Mouse (Mus musculus): Measurements from ENCODE around the gene Bloc1s5. TPM values are rescaled to one million over a fixed set of nuclear protein-coding genes. Genes with fewer than 3 reads are reported as not detected.

Bloc1s5 gene
- polyA plus RNA-seq, 1 experiment from 2014 or later, result 22.9 TPM

DNA sequence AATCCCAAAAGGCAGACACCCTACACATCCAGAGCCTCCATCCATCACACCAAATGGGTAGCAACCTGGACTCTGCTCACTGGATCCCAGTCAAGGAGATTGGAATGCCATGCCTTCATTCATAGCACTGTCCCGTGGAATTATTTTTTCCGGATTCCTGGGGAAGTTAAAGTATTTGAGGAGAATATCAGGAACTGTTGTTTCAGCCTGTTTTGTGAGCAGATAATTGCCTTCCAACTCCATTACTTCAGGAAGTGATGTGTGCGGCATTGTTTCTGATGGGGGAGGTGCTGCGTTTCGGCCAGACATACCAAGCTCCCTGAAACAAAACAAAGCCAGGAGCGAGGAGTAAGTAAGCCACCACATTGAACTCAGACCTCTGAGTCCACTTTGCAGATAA lies 41.8 kb downstream of the Bloc1s5 start:
- no peaks in the 10 kb centered on the region for H3K4me1 ChIP-seq (replicated peaks)
- H3K27me3 ChIP-seq, result no peaks in the 10 kb centered on the region
- no peak overlapping the region for H3K27ac ChIP-seq (replicated peaks)
- H3K36me3 ChIP-seq, result no peaks in the 10 kb centered on the region
- no peak overlapping the region for H3K4me2 ChIP-seq
- H3K4me3 ChIP-seq, result no peak overlapping the region
- no peaks in the 10 kb centered on the region for H3K9me3 ChIP-seq
- no peak overlapping the region for H3K9ac ChIP-seq
- 58% methylated on average over 6 of the region's 6 CpGs for WGBS
- no peak for ATAC-seq (ENCODE audit: low read depth)

DNA sequence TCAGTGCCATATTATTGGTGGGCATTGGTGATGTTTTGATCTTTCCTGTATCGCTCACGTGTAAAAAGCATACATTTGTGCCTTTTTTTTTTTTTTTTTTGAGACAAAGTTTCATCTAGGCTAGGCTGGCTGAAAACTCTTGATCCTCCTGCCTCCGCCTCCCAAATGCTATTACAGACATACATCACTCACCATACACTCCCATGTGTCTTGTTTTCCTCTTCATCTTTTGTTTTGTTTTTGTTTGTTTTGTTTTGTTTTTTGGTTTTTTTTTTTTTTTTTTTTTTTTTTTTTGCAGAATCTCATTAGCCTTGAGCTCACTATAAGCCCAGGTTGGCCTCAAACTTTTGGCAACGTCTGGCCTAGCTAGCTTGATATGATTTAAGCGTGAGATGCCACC lies 47.6 kb downstream of the Bloc1s5 start:
- Histone ChIP-seq H3K4me3 (no peak overlapping the region), H3K27ac (replicated peaks) (no peak overlapping the region), H3K4me1 (replicated peaks) (no peaks in the 10 kb centered on the region), H3K4me2 (no peak overlapping the region), H3K9me3 (no peaks in the 10 kb centered on the region), H3K27me3 (no peaks in the 10 kb centered on the region), H3K36me3 (no peaks in the 10 kb centered on the region), H3K9ac (no peak overlapping the region)
- WGBS, result 95% methylated on average over 5 of the region's 5 CpGs
- no peak for ATAC-seq (ENCODE audit: low read depth)

DNA sequence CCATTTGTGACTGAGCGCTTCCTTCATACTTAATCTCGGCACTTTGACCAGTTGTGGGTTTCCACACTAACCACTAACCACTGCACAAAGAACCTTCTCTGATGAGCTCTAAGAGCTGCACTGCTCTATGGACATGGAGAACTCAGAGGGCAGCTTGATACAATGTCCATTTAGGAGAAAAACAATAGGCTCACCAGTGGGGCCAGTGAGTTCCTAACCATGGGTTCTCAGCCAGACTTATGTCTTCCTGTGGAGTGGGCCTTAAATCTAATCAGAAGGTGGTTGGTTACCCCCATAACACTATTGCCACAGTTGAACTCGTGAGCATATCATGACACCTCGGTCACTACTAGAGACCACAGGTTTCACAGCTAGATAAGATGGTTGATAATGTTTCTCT lies 48.5 kb downstream of the Bloc1s5 start:
- WGBS, result 87% methylated on average over 4 of the region's 4 CpGs
- Histone ChIP-seq H3K9me3 (no peaks in the 10 kb centered on the region), H3K36me3 (no peaks in the 10 kb centered on the region), H3K4me2 (no peak overlapping the region), H3K9ac (no peak overlapping the region), H3K4me1 (replicated peaks) (no peaks in the 10 kb centered on the region), H3K27ac (replicated peaks) (no peak overlapping the region), H3K27me3 (no peaks in the 10 kb centered on the region), H3K4me3 (no peak overlapping the region)
- no peak for ATAC-seq (ENCODE audit: low read depth)

DNA sequence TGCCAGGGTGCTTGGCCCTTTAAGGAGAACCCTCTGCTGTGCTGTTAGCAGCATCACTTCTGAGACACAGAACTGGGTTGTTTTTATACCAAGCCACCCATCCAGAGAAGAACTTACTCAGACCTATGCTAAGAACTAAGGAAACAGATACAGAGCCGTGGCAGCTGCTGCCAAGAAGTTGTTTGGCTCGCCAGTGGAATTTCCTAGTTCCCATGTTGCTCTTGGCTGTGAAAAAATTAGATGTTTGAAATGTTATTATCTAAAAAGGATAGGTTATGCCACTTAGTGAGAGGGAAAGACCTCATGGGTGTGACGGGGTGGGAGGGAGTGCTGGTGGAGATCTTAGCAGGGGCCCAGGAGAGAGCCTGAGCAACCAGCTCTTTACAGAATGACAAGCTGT lies 52.1 kb downstream of the Bloc1s5 start:
- no peak overlapping the region for H3K4me2 ChIP-seq
- 81% methylated on average over 3 of the region's 3 CpGs for WGBS
- no peak overlapping the region for H3K27ac ChIP-seq (replicated peaks)
- H3K4me1 ChIP-seq (replicated peaks), result no peaks in the 10 kb centered on the region
- H3K27me3 ChIP-seq, result no peaks in the 10 kb centered on the region
- H3K9me3 ChIP-seq, result no peaks in the 10 kb centered on the region
- H3K36me3 ChIP-seq, result no peaks in the 10 kb centered on the region
- no peak overlapping the region for H3K4me3 ChIP-seq
- H3K9ac ChIP-seq, result no peak overlapping the region
- no peak for ATAC-seq (ENCODE audit: low read depth)

DNA sequence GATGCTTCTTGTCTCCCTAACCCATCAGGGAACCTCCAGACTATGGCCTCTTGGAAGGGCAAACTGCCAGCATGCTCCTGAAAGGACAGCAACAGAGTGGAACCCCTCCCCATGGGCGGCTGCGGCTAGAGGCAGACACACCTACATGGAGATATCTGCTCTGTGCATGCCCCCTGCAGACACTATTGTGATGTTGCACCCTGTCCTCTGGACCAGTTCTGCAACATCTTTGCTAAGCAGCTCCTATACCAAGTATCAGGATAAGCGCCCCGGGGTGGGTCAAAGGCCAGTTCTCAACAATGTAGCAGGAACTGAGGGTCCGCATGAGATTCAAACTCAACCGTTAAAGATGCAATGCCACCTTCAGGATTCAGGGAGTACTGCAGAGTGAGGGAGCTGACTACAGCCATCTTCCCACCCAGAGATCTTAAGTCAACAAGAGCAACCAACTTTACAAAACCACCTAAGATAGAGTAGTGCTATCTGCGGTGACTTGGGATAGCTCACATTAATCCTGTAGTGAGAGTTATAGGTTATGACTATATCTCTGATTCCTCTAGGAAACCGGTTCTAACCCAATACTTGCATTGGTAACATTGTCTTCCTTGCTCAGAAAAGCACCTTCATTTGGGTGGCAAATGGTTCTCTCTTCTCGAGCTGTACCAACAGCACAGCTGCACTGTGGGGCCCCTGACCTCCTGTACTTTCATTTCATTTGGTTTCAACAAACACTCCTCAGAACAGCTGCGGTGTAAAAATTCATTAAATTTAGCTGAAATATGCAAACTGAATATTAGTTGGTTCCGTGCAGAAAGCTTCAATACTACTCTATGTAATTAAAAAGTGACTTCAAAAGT lies 54.1 kb downstream of the Bloc1s5 start:
- no peak for ATAC-seq (ENCODE audit: low read depth)
- Histone ChIP-seq H3K9ac (no peak overlapping the region), H3K27ac (replicated peaks) (no peak overlapping the region), H3K4me3 (no peak overlapping the region), H3K4me1 (replicated peaks) (no peaks in the 10 kb centered on the region), H3K4me2 (no peak overlapping the region), H3K27me3 (no peaks in the 10 kb centered on the region), H3K9me3 (no peaks in the 10 kb centered on the region), H3K36me3 (no peaks in the 10 kb centered on the region)
- 72% methylated on average over 11 of the region's 11 CpGs for WGBS

DNA sequence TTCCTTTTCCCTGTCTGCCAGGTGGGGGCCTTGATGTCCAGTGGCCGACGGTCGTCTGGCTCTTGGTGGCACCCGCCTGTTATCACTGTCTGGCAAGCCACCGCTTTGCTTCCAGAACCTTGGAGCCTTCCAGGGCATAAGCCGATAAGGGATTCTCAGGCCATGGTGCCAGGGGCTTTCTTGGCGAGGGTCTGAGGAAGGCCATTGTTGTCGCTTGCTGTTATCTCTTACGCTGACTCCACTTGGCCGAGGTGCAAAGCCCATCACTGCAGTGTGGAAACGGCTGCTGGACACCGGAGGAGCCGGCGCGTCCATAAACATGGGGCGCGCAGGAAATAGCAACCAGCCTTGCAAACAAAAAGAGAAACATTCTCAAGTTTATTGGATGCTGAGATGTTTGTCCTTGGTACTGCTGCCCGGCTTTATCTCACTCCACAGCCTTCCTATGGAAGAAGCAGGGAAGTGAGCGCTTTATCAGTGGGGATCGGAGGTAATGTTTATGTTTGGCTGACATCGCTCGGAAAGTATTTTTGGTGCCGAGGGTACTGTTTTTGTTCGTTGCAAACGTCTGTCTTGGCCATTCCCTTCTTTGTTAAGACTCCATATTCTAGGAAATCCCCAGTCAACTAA lies 54.8 kb downstream of the Bloc1s5 start:
- H3K9me3 ChIP-seq, result no peaks in the 10 kb centered on the region
- no peaks in the 10 kb centered on the region for H3K36me3 ChIP-seq
- WGBS, result 87% methylated on average over 25 of the region's 25 CpGs
- H3K4me3 ChIP-seq, result no peak overlapping the region
- ATAC-seq (ENCODE audit: low read depth), result no peak
- H3K9ac ChIP-seq, result no peak overlapping the region
- no peak overlapping the region for H3K27ac ChIP-seq (replicated peaks)
- H3K4me1 ChIP-seq (replicated peaks), result no peaks in the 10 kb centered on the region
- H3K4me2 ChIP-seq, result no peak overlapping the region
- H3K27me3 ChIP-seq, result no peaks in the 10 kb centered on the region

DNA sequence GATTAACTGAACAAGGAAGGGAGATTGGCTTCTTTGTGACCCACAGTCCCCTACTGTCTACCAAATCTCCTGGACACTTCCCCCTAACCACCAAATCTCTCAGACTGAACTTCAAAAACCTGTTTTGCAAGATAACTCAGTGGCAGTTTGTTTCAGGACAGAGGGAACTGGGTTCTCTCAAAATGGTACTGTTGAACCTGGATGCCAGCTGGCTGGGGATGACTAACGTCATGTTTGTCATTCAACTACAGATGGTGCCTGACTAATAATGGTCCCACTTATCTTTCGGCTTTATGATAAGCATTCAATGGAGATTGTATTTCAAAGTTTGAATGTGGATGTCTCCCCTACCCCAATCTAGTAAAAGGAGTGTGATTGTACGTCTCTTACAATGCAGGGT lies 60.2 kb downstream of the Bloc1s5 start:
- H3K36me3 ChIP-seq, result no peaks in the 10 kb centered on the region
- H3K27me3 ChIP-seq, result no peaks in the 10 kb centered on the region
- ATAC-seq (ENCODE audit: low read depth), result no peak
- H3K4me3 ChIP-seq, result no peak overlapping the region
- no peaks in the 10 kb centered on the region for H3K9me3 ChIP-seq
- H3K27ac ChIP-seq (replicated peaks), result no peak overlapping the region
- H3K4me1 ChIP-seq (replicated peaks), result no peaks in the 10 kb centered on the region
- H3K9ac ChIP-seq, result no peak overlapping the region
- 80% methylated on average over 3 of the region's 3 CpGs for WGBS
- H3K4me2 ChIP-seq, result no peak overlapping the region

DNA sequence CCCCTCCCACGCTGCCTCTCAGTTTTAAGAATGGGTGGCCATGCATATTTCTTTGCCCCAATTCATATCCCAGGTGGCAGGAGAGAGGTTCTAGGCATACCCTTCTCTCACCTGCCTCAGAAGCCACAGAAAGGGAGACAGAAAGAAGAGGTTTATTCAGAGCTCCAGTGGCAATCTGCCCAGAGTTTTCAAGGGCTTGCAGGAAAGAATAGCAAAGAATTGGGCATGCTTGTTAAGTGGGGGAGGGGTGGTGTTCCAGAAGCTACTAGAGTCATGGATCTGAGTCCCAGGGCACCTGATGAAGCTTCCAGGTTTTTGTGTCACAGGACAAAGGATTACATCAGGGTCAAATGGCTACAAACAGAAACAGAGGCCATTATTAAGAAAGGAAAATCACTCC lies 61.6 kb downstream of the Bloc1s5 start:
- Histone ChIP-seq H3K27ac (replicated peaks) (no peak overlapping the region), H3K9ac (no peak overlapping the region), H3K4me1 (replicated peaks) (no peaks in the 10 kb centered on the region), H3K27me3 (no peaks in the 10 kb centered on the region), H3K36me3 (no peaks in the 10 kb centered on the region), H3K9me3 (no peaks in the 10 kb centered on the region), H3K4me3 (no peak overlapping the region), H3K4me2 (no peak overlapping the region)
- no peak for ATAC-seq (ENCODE audit: low read depth)
- 100% methylated on average over 1 of the region's 1 CpGs for WGBS

DNA sequence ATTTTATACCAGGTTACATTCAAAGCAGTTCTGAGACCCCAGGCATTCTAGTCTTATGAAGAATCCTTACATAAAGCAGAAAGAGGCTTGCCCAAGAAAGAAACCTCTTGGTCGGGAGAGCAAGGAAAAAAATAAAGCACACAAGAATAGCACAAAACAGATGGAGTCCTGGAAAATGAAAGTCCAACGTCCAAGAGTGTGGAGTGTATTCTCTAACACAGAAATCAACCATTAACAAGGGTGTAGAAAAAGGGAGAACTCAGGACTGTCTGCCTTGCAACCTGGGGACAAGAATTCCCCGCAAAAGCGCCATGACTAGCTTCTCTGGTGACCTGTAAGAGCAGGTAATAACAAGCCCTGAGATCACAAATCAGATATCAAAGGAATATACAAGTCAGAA lies 69.7 kb downstream of the Bloc1s5 start:
- WGBS, result 79% methylated on average over 4 of the region's 4 CpGs
- Histone ChIP-seq H3K27ac (replicated peaks) (no peak overlapping the region), H3K36me3 (no peaks in the 10 kb centered on the region), H3K27me3 (no peaks in the 10 kb centered on the region), H3K4me1 (replicated peaks) (no peaks in the 10 kb centered on the region), H3K4me2 (no peak overlapping the region), H3K9ac (no peak overlapping the region), H3K9me3 (no peaks in the 10 kb centered on the region), H3K4me3 (no peak overlapping the region)
- no peak for ATAC-seq (ENCODE audit: low read depth)

DNA sequence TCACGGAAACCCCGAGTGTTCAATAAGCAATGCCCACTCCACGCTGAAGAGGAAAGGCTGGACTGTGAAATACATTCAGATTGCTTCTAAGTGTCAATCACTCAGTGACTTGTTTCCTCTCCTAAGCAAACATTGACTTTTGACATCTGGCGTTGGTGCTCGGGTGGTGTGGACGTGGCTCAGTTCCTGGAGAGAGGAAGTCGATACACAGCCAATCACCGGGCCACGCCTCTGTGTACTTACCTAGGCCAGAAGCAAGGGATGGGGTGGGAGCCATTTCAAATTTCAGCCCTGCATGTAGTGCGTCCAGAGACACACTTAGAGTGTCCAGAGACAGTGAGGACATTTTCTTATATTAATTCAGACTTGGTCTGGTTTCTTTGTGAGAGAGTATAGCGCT lies 80.3 kb downstream of the Bloc1s5 start:
- Histone ChIP-seq H3K36me3 (no peaks in the 10 kb centered on the region), H3K4me2 (no peak overlapping the region), H3K9ac (no peak overlapping the region), H3K27ac (replicated peaks) (no peak overlapping the region), H3K4me3 (no peak overlapping the region), H3K4me1 (replicated peaks) (no peaks in the 10 kb centered on the region), H3K9me3 (peaks cover 5% of the 10 kb centered on the region; the same call in 1 of the 2 replicates), H3K27me3 (no peaks in the 10 kb centered on the region)
- 87% methylated on average over 11 of the region's 11 CpGs for WGBS
- no peak for ATAC-seq (ENCODE audit: low read depth)

DNA sequence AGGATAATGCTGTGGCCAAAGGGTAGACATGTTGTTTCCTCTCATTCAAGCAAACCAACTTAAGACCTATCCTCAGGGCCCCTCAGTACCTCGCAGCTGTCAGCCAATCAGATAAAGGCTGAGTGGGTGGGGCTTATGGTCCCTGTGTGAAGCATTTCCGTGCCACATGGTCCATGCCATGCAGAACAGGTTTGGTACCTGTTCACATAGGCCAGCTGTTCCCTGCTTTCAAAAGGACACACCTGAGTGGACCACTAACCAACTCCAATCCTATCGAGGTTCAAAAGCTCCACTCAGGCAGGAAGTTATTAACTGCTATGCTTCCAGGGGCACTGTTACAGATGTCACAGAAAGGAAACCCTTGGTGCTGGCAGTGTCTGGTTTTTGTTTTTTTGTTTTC lies 80.7 kb downstream of the Bloc1s5 start:
- WGBS, result 73% methylated on average over 3 of the region's 3 CpGs

DNA sequence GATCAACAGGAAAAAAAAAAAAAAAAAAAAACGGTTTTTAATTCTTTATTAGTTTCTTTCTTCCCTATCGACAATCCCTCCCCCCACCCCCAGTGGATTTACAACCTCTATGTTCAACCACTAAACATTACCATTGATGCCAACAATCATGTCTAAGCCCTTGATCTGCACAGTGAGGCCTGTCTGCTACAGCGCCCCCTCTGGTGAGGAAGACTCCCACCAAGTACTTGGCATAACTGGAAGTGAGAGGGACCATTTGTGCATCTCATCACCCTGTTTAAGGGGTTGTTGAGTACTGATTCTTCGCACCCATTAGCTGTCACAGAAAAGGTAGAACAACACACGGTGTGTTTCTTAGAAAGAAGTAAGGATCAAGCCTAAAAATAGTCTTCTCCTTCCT lies 86.2 kb downstream of the Bloc1s5 start:
- Histone ChIP-seq H3K4me1 (replicated peaks) (no peaks in the 10 kb centered on the region), H3K9ac (no peak overlapping the region), H3K36me3 (no peaks in the 10 kb centered on the region), H3K27me3 (no peaks in the 10 kb centered on the region), H3K4me3 (no peak overlapping the region), H3K4me2 (no peak overlapping the region), H3K27ac (replicated peaks) (no peak overlapping the region), H3K9me3 (peaks cover 5% of the 10 kb centered on the region; the same call in 1 of the 2 replicates)
- no peak for ATAC-seq (ENCODE audit: low read depth)
- WGBS, result 82% methylated on average over 5 of the region's 5 CpGs

More for the DNA sequence above, 80.7 kb downstream of the Bloc1s5 start:
- no peak overlapping the region for H3K4me2 ChIP-seq
- no peaks in the 10 kb centered on the region for H3K27me3 ChIP-seq
- no peaks in the 10 kb centered on the region for H3K36me3 ChIP-seq
- H3K27ac ChIP-seq (replicated peaks), result no peak overlapping the region
- no peak overlapping the region for H3K9ac ChIP-seq
- no peak for ATAC-seq (ENCODE audit: low read depth)
- no peak overlapping the region for H3K4me3 ChIP-seq
- no peaks in the 10 kb centered on the region for H3K4me1 ChIP-seq (replicated peaks)
- peaks cover 5% of the 10 kb centered on the region; the same call in 1 of the 2 replicates for H3K9me3 ChIP-seq

All from neural tube, embryonic 13.5 days (tissue).